Mouse (Mus musculus) macrophage (primary cell): ENCODE measurements around the gene Tspan4. TPM values are rescaled to one million over a fixed set of nuclear protein-coding genes. Genes with fewer than 3 reads are reported as not detected.

ENCODE experiments used
- H3K27ac ChIP-seq: fragments of 350-480 bp; formaldehyde crosslinking; 2 replicates; pipeline ENCODE4 v1.9.0; 2021
- H3K36me3 ChIP-seq: fragments of 350-480 bp; formaldehyde crosslinking; 2 replicates; pipeline ENCODE4 v1.9.0; 2021; ENCODE audit errors: inconsistent target
- H3K4me3 ChIP-seq: fragments of 350-480 bp; formaldehyde crosslinking; 2 replicates; pipeline ENCODE4 v1.9.0; 2021; ENCODE audit errors: inconsistent target
- H3K79me2 ChIP-seq: fragments of 350-480 bp; formaldehyde crosslinking; 2 replicates; pipeline ENCODE4 v1.9.0; 2021; ENCODE audit errors: inconsistent target
- WGBS: methylation state at CpG from one replicate; pipeline ENCODE4 v1.1.7; 2026; ENCODE audit warnings: inconsistent platforms; ENCODE audit not compliant: missing documents; 5-methylcytosine and 5-hydroxymethylcytosine counted together
- polyA plus RNA-seq: library from polyadenylated mRNA; stranded (reverse); fragments of 250-400 nt; gene quantifications from 3 replicates; pipeline ENCODE4 v1.2.4, GENCODE M21; 2018; ENCODE audit warnings: inconsistent platforms

Gene Tspan4
- polyA plus RNA-seq, 1 experiment from 2014 or later, result 48.8 TPM

DNA sequence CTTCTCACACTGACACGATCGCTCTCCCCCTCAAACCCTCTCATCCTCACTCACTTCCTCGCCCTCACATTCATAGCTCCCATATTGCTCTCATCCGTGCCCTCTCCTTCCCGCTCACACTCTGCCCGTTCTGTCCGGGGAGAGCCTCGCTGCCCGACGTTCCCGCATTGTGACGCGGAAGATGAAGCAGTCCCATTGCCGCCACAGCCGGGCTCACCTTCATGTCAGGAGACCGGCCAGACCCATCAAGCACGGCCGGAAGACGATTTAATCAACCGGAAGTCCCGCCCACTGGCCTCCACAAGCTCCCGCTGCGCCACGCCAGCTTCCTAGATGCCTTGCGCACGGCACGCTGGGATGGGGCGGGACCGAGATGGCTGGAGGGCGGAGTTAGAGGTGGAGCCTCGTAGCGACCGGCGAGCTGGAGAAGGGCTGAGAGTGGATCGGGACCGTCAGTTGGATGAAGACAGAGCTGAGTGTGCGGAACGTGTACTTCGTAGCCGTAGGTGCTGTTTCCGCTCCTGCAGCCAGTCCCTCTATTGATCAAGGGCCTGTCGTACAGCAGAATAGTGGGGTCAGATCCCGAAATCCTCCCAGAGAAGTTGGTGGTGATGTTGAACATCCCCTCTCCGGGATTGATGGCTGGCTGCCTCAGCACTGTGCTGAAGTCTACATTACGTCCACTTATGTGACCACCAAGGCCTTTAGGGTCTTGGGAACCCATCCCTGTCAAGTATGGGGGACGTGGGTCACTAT lies 64.7 kb downstream of the Tspan4 start, which contains the start of gene Chid1:
Gene Chid1, minus strand, starts transcription at position 302 of the 756 bp plus-strand sequence.
- no peaks in the 10 kb centered on the region for H3K36me3 ChIP-seq
- 1% methylated on average over 46 of the region's 46 CpGs for WGBS
- peak within 1 kb of the TSS; percentile 98 for H3K27ac ChIP-seq
- peaks cover 27% of the 10 kb centered on the region for H3K79me2 ChIP-seq
- H3K4me3 ChIP-seq, result peak within 1 kb of the TSS; percentile 95

- Histone ChIP-seq H3K4me3 (peak overlapping the region; percentile 95), H3K27ac (peak overlapping the region; percentile 98), H3K79me2 (peaks cover 27% of the 10 kb centered on the region), H3K36me3 (no peaks in the 10 kb centered on the region)
- 13% methylated on average over 13 of the region's 13 CpGs for WGBS
These were observed 65.5 kb downstream of the Tspan4 start for GRCm38 (mm10) chr7:141540312-141541081.

DNA sequence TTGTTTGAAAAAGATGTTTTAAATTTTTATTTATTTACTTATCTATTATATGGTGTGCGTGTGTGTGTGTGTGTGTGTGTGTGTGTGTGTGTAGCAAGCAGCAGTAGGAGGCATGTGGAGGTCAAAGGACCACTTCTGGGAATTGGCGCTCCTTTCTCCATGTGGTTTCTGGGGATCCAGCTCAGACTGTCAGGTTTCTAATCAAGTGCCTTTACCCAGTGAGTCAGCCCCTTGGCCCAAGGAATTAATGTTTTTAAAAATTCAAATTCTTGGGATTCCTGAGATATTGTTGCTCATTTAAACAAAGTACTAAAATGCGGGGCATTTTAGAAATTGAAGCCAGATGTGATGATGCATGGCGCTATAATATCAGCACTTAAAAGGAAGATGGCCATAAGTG lies 66.6 kb downstream of the Tspan4 start:
- Histone ChIP-seq H3K79me2 (peaks cover 27% of the 10 kb centered on the region), H3K4me3 (no peak overlapping the region), H3K27ac (peak overlapping the region; percentile 98), H3K36me3 (no peaks in the 10 kb centered on the region)
- WGBS, result 97% methylated on average over 4 of the region's 4 CpGs

DNA sequence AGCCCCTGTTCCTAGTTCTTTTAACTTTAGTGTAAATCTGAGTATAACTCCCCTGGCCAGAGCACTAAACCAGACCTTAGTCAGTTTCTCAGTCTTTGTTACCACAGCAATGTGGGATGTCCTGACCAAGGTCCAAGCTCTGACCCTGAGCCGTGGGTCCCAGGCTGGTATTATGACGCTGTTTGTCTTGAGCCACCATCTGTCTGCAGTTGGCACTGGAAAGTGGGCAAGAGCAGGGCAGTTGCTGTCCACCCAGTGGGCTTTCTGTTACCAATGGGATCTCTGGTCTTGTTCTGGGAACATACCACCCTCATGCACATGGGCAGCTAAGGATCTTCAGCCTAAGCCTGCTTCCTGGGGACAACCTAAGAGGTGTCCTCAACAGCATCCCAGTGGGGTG lies 67.5 kb downstream of the Tspan4 start:
- no peaks in the 10 kb centered on the region for H3K36me3 ChIP-seq
- no peak overlapping the region for H3K27ac ChIP-seq
- peaks cover 20% of the 10 kb centered on the region for H3K79me2 ChIP-seq
- 100% methylated on average over 2 of the region's 2 CpGs for WGBS
- H3K4me3 ChIP-seq, result no peak overlapping the region

Other genes with a start within 250 kb of the Tspan4 start
- gene Phrf1, start 246.5 kb upstream of the Tspan4 start, polyA plus RNA-seq, result 36.7 to 44.4 TPM (median 42.6 TPM) in 3 replicates
- gene Irf7, start 208.8 kb upstream of the Tspan4 start, polyA plus RNA-seq, result 119 to 344 TPM (median 190 TPM) in 3 replicates
- gene Cdhr5, start 198.5 kb upstream of the Tspan4 start, polyA plus RNA-seq, result not detected in 3 replicates
- not detected in 3 replicates for gene Sct, start 196.1 kb upstream of the Tspan4 start, polyA plus RNA-seq
- 0.09 TPM in 1 of 3 replicates, not detected in the others for gene Drd4, start 183.2 kb upstream of the Tspan4 start, polyA plus RNA-seq
- 14.6 to 16.7 TPM (median 16.5 TPM) in 3 replicates for gene Deaf1, start 147.6 kb upstream of the Tspan4 start, polyA plus RNA-seq
- 10.2 to 25.3 TPM (median 18.7 TPM) in 3 replicates for gene Tmem80, start 147.5 kb upstream of the Tspan4 start, polyA plus RNA-seq
- not detected in 3 replicates for gene Eps8l2, start 136.4 kb upstream of the Tspan4 start, polyA plus RNA-seq
- 238 to 467 TPM (median 415 TPM) in 3 replicates for gene Taldo1, start 83.0 kb upstream of the Tspan4 start, polyA plus RNA-seq
- gene Gatd1, start 61.1 kb upstream of the Tspan4 start, polyA plus RNA-seq, result 8.0 to 25.6 TPM (median 17.6 TPM) in 3 replicates
- gene Cend1, start 45.7 kb upstream of the Tspan4 start, polyA plus RNA-seq, result not detected in 3 replicates
- gene Slc25a22, start 37.3 kb upstream of the Tspan4 start, polyA plus RNA-seq, result 12.7 to 36.5 TPM (median 27.8 TPM) in 3 replicates
- gene Pidd1, start 31.2 kb upstream of the Tspan4 start, polyA plus RNA-seq, result 1.5 to 4.4 TPM (median 1.7 TPM) in 3 replicates
- 766 to 855 TPM (median 779 TPM) in 3 replicates for gene Rplp2, start 27.9 kb upstream of the Tspan4 start, polyA plus RNA-seq
- 36.1 to 135 TPM (median 74.0 TPM) in 3 replicates for gene Pnpla2, start 20.0 kb upstream of the Tspan4 start, polyA plus RNA-seq
- gene Cracr2b, start 14.1 kb upstream of the Tspan4 start, polyA plus RNA-seq, result 15.7 to 22.0 TPM (median 19.0 TPM) in 3 replicates
- 58.4 to 83.6 TPM (median 60.3 TPM) in 3 replicates for gene Cd151, start 7.8 kb upstream of the Tspan4 start, polyA plus RNA-seq
- gene Polr2l, start 108 bp upstream of the Tspan4 start, polyA plus RNA-seq, result 8.3 to 22.8 TPM (median 12.8 TPM) in 3 replicates
- 23.1 to 31.1 TPM (median 25.0 TPM) in 3 replicates for gene Chid1, start 64.6 kb downstream of the Tspan4 start, polyA plus RNA-seq
- gene Ap2a2, start 86.9 kb downstream of the Tspan4 start, polyA plus RNA-seq, result 86.4 to 118 TPM (median 89.9 TPM) in 3 replicates
- gene Muc6, start 180.1 kb downstream of the Tspan4 start, polyA plus RNA-seq, result 0.04 to 0.07 TPM in 2 of 3 replicates, not detected in the other
- 0.07 to 0.14 TPM in 2 of 3 replicates, not detected in the other for gene Muc2, start 215.1 kb downstream of the Tspan4 start, polyA plus RNA-seq